Mouse (Mus musculus) heart, postnatal 14 days (tissue): Measurements from ENCODE around the gene Slc25a43. TPM values are rescaled to one million over a fixed set of nuclear protein-coding genes. Genes with fewer than 3 reads are reported as not detected.

Source experiments
- DNase-seq, 2 experiments: peaks; one replicate each; pipeline ENCODE4 v3.0.0; 2021 to 2022
- intact Hi-C: fragments of 180-260 bp; cut with DNase I; formaldehyde crosslinking; loops from one replicate; pipeline ENCODE4 v1.15.1; 2025
- total RNA-seq, 2 experiments: library from RNA; stranded (reverse); gene quantifications; 2 replicates each; pipeline ENCODE4 v1.2.3; 2021

Gene Slc25a43
- total RNA-seq, 2 experiments from 2014 or later, result 0.32 to 0.38 TPM

DNA sequence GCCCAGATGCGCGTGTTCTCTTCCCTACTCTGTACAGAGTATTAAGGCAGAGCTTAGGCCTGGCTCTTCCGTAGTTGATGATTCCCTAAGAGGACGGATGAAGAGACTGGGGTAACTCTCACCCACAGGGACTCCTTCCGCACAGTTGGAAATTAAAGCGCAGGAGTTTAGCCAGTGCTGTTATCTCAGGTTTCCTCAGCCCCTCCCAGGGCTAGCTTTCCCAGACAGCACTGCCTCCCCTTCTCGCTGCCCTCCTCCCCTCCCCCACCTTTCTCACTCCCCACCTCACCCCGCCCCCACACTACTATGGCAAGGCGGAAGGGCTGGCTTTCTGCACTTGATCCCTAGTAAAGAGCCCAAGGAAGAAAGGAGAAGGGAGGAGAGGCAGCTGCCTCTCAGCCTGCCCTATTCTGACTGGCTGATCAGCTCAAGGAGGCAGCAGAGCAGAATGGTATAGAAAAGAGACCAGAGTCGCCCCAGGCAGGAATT, 73.5 kb downstream of the Slc25a43 start:
- intact Hi-C loops, result no loop called here
- DNase-seq, result no peak

DNA sequence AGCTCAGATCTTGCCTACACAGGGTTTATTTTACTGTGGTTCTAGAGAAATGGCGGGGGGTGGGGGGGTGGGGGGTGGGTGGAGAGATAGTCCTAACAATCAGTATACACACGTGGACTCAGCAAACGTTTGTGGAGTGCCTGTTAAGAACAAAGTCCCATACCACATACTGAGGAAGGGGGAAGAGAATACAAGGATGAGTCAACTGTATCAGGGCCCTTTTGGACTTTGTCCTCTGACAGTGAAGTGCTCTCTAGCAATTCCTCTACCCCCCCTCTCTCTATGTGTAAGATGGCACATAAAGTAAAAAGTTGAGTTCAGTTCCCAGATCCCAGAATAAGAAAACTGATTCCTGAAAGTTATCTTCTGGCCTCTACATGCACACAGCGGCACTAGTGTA, 76.1 kb downstream of the Slc25a43 start:
- intact Hi-C loops, result no loop called here
- no peak for DNase-seq

DNA sequence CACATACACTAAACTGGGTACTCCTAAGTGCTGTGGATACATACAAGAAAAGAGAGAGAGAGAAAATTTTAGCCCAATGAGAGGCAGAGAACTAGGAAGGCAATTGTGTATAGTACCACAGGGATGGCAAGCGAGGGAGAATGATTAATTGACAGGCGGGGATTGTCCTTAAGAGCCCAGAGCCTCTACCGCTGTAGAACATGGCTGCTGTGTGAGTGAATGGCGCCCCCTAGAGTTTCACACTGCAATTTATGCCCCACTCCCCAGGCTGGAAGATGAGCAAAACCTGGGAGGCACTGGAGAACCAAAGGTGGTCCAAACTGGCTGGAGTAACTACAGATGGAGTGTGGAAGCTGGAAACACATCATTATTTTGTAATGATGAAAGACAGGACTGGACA, 76.7 kb downstream of the Slc25a43 start:
- intact Hi-C loops, result loop anchor here (2.0 kb wide), 1 partner anchor 59 kb away; no protein-coding TSS in a partner anchor
- peak; percentile 27 to 47 for DNase-seq

DNA sequence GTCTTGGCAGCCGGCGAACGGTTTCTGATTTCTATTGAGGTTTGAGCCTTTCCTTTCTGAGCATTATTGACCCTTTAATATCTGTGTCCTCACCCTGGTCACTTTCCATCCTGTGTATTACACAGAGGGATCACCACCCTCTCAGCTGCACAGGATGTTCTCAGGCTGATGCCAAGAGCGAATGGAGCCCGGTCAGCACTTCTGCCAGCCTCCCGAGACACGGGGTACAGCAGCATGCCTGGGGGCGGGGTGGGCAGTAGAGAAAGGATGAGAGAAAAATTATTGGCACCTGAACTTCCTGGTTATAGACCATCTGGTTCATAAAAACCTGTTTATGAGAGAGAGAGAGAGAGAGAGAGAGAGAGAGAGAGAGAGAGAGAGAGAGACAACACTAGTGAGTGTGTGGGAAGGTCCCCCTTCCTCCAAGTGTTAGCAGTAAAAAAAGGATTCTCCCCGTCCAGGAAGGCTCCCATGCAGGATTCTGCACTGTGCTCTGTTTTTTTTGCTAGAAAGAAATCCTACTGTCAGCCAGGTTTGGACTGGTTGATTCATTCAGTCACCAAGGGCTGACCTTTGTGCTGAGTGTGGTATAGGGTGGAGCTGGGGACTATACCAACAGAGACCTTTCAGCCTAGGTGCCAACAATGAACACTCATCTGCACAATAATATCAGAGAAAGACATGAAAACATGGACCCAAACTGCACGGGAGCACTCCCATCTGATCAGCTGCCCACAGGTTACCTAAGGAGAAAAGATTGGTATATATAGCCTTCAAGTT, 80.7 kb downstream of the Slc25a43 start:
- DNase-seq, result no peak
- intact Hi-C loops, result no loop called here

DNA sequence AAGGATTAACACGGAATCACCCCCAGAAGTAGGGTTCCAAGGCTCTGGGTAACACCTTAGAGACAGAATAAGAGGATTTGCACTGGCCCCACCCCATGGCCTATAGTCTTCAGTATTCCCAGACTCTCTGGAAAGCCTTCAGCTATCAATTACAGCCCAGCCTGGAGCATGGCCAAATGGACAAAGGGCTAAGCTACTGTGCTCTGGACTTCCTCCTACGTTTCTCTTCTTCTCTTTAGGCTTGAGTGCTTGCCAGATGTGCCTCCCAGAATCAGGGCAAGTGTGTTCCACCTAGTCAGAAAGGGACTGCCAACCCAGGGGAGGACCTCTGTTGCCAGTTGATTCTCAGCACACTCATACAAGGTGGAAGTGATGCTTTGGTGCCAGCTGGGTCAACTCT, 81.6 kb downstream of the Slc25a43 start:
- intact Hi-C loops, result no loop called here
- DNase-seq, result no peak

Other genes with a start within 250 kb of the Slc25a43 start
- gene Pgrmc1, start 145.5 kb upstream of the Slc25a43 start, total RNA-seq, result 10 to 100 TPM; 27.7 to 29.4 TPM
- 1 to 10 TPM; 1.9 to 2.2 TPM for gene Akap17b, start 98.3 kb upstream of the Slc25a43 start, total RNA-seq
- gene Slc25a5, start 52.0 kb downstream of the Slc25a43 start, total RNA-seq, result 100 to 1,000 TPM; 545 to 681 TPM
- gene Ube2a, start 130.2 kb downstream of the Slc25a43 start, total RNA-seq, result 10 to 100 TPM; 75.9 to 77.4 TPM
- gene C330007P06Rik, start 130.5 kb downstream of the Slc25a43 start, total RNA-seq, result 10 to 100 TPM; 16.3 to 17.4 TPM
- gene Nkrf, start 159.2 kb downstream of the Slc25a43 start, total RNA-seq, result 1 to 10 TPM; 3.4 to 3.8 TPM
- gene Sept6, start 248.1 kb downstream of the Slc25a43 start, total RNA-seq, result 10 to 100 TPM in 1 of 2 experiments, 1 to 10 TPM in 1; 7.8 to 11.4 TPM